Mouse (Mus musculus) lung, adult 18-20 months (tissue): ENCODE measurements around the gene Spag6.

Experiments used
- DNase-seq, 2 experiments: peaks; one replicate each; pipeline ENCODE4 v3.0.0; 2022; ENCODE audit warnings: mixed read lengths in 2 of 2

The Spag6 gene

GRCm38 (mm10) chr2:18737040-18737439 is 43.2 kb downstream of the Spag6 start:
- DNase-seq = no peak

DNA sequence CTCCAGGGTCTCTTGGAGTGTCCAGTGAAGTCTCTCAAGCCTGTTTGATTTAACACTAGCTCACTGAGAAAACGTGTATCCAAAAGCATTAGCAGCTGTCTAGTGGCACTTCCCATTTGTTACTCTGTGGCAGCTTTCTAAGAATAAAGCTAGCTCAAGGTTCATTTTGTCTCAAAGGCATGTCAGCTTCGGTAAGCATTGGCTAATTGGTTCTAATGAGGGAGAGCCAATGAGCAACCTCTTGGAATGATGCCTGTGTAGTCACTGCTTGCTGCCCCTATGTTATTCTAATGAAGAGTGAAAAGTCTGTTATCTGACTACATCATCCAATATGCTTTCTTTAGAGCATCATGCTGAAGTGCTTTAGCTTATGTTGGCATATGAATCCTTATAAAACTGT is 45.4 kb downstream of the Spag6 start:
- DNase-seq = no peak

- DNase-seq = peak in 1 of 2 experiments; percentile 3
These were observed 62.3 kb downstream of the Spag6 start for GRCm38 (mm10) chr2:18756144-18756543.

GRCm38 (mm10) chr2:18764846-18765245 is 71.0 kb downstream of the Spag6 start:
- DNase-seq = peak in 1 of 2 experiments; percentile 9

- DNase-seq = peak in 1 of 2 experiments; percentile 6
These were observed 71.8 kb downstream of the Spag6 start for GRCm38 (mm10) chr2:18765481-18766249.

GRCm38 (mm10) chr2:18766441-18766820 is 72.6 kb downstream of the Spag6 start:
- no peak for DNase-seq

- peak; percentile 82 to 86 for DNase-seq
These were observed 73.1 kb downstream of the Spag6 start for GRCm38 (mm10) chr2:18766821-18767541.

GRCm38 (mm10) chr2:18768414-18768813 is 74.6 kb downstream of the Spag6 start:
- DNase-seq = no peak

DNA sequence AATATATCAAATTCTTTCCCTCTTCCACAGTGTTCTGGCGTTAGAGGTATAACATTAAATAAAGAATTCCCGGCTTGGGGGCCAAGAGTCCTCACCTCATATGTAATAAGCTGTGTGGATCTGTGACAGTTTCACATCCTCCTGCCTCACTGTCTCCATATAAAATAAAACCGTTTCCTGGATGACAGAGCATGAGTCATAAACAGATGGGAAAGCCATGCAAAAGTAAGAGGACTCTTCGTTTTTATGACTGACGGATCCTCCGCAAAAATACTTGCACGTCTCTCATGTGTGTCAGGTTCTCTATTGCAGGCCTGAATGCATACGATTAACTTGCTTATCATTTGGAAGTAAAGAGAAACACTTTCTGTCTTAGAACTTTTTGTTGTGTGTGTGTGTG is 78.6 kb downstream of the Spag6 start:
- DNase-seq = no peak

- no peak for DNase-seq
These were observed 80.5 kb downstream of the Spag6 start for GRCm38 (mm10) chr2:18774326-18774725.

- peak in 1 of 2 experiments; percentile 30 for DNase-seq
These were observed 84.4 kb downstream of the Spag6 start for GRCm38 (mm10) chr2:18778220-18778619.

- no peak for DNase-seq
These were observed 86.0 kb downstream of the Spag6 start for GRCm38 (mm10) chr2:18779830-18780229.

DNA sequence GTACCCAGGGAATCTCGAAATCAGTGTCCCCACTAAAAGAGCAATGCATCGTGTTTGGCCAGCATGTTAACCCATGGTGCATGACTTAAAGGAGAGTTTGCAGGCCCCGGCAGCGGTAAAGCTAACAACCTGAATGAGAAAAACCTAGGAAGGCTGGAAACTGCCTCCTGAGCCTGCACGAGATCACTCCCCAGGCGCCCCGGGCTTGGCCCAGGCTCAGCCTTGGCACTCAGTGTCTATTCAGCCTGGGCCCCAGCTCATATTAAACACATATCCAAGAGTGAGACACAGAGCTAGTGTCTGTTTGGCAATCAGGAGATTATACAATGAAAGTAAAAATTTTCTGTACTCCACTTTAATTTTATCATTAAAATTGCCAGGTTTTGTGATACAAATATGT is 87.5 kb downstream of the Spag6 start:
- DNase-seq = no peak

DNA sequence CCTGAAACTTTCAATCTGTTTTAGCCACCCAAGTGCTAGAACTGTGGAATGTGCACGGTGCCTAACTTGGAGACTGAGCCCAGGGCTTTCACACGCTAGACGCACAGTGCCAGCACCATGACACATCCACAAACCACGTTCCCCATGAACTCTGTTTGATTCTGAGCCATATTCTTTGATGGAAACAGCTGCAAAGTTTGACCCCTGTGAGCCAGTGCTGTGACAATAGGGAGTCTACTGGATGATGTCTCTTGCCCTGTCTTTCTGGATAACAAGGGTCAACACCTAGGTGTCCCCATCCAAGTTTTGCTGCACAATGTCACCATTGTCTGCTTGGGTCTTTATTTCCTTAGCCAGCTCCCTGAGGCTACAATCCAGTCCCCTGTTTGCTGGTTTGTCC is 100.4 kb downstream of the Spag6 start:
- DNase-seq = no peak

DNA sequence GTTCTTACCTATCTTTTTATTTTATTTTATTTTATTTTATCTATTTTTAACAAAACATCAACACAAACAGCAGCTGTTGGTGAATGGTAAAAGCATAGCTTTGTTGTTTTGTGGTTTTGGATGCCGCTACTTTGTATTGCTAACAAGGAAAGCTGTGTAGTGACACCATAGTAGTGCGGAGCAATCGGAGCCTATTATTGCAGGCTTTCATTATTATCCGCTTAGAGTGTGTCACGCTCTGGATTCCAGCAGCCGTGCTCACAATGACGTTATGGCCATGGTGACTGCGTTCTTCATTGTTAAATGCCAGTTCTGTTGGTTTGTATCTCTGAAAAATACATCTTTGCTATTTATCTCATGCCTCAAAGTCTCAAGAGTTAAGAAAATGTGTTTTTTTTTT is 103.9 kb downstream of the Spag6 start:
- no peak for DNase-seq

GRCm38 (mm10) chr2:18799265-18799965 is 105.6 kb downstream of the Spag6 start:
- DNase-seq = no peak
